Mouse (Mus musculus): Measurements from ENCODE around the gene Ifna2.

The Ifna2 gene

DNA sequence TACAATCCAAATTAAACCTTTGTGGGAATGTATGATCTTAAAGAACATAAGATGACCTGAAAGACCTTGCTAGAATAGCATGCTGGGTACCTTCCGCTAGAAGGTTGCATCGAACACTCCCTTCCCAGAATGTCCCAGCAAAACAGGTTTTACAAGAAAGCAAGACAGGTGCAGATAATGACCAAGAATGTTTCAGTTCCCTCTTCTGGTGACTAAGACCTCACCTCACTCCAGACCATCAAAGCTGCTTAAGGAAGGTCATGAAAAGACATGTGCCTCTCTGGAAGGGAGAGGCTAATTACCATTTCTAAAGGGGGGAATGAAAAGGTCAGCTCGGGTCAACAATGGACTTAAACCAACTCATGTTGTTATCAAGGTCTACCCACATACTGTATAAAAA lies 30.1 kb downstream of the Ifna2 start:
- no peak for DNase-seq (ENCODE audit: low spot score in 2 of 2)

GRCm38 (mm10) chr4:88644359-88644758 lies 39.4 kb downstream of the Ifna2 start, which contains the start of gene Ifna13:
Ifna13 (minus strand) TSS chr4:88644459.
- no peak for DNase-seq (ENCODE audit: low spot score in 2 of 2)

- DNase-seq (ENCODE audit: low spot score in 2 of 2) = no peak
These were observed 41.2 kb downstream of the Ifna2 start for GRCm38 (mm10) chr4:88642526-88642925.

- DNase-seq (ENCODE audit: low spot score in 2 of 2) = peak; percentile 77 to 87
These were observed 42.5 kb downstream of the Ifna2 start for GRCm38 (mm10) chr4:88641077-88641831.

DNA sequence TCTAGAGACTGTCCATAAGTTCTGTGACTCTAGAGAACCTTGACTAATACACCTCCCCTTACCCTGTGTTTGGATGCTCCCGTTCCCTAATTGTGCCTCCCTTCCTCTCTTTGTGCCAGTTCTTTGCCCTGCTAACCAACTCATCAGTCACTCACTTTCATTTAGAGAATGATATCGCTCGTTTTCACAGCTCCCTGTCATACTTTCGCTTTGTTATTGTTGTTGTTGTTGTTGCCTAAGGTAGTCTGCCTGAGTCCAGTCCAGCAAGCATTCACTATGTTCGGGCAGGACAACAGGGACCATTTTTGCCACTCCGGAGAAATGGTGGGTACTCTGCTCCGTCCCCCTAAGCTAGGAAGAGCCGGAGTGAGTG lies 43.0 kb downstream of the Ifna2 start:
- no peak for DNase-seq (ENCODE audit: low spot score in 2 of 2)

DNA sequence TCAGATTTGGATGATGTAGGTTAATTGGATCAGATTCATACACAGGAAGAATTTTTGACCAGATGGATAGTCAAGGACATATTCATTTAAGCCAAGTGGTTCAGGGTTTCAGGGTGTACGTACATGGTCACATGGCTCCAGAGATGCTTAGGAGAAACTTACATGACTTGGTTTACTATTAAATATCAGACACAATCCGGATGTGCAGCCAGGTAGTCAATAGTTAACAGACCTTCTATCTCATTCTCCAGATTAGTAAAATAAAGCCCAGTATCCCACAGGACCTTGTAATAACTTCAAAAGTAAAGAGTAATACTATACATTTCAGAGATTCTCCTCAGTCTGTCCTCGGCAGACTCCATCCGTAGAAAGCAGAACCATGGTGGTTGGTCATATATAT lies 49.4 kb downstream of the Ifna2 start, which contains the start of gene C87499:
C87499 (minus strand) TSS at position 101 of the 400 bp plus-strand sequence.
- no peak for DNase-seq (ENCODE audit: low spot score in 2 of 2)

All from spleen, postnatal 36 days (tissue).